Mouse (Mus musculus): ENCODE data around the gene Med24.

Med24 gene

GRCm38 (mm10) chr11:98765421-98766309 is 36.4 kb upstream of the Med24 start:
- DNase-seq = no peak

- no peak for DNase-seq
Measured at GRCm38 (mm10) chr11:98764746-98765145, 35.5 kb upstream of the Med24 start.

- DNase-seq = no peak
Measured at GRCm38 (mm10) chr11:98764091-98764490, 34.9 kb upstream of the Med24 start.

GRCm38 (mm10) chr11:98763502-98763861 is 34.2 kb upstream of the Med24 start:
- no peak for DNase-seq

GRCm38 (mm10) chr11:98762756-98763501 is 33.7 kb upstream of the Med24 start:
- DNase-seq = peak; percentile 22

- DNase-seq = no peak
Measured at GRCm38 (mm10) chr11:98761939-98762338, 32.7 kb upstream of the Med24 start.

- DNase-seq = no peak
Measured at GRCm38 (mm10) chr11:98756711-98757110, 27.5 kb upstream of the Med24 start.

- DNase-seq = no peak
Measured at GRCm38 (mm10) chr11:98755726-98756380, 26.6 kb upstream of the Med24 start.

GRCm38 (mm10) chr11:98754621-98755181 is 25.5 kb upstream of the Med24 start:
- peak; percentile 74 for DNase-seq

- DNase-seq = no peak
Measured at GRCm38 (mm10) chr11:98754151-98754620, 25.0 kb upstream of the Med24 start.

GRCm38 (mm10) chr11:98753264-98753663 is 24.0 kb upstream of the Med24 start:
- no peak for DNase-seq

- DNase-seq = no peak
Measured at GRCm38 (mm10) chr11:98752562-98753140, 23.4 kb upstream of the Med24 start.

GRCm38 (mm10) chr11:98751221-98751782 is 22.1 kb upstream of the Med24 start:
- no peak for DNase-seq

- peak; percentile 89 for DNase-seq
Measured at GRCm38 (mm10) chr11:98750351-98751201, 21.3 kb upstream of the Med24 start.

GRCm38 (mm10) chr11:98749716-98750115 is 20.5 kb upstream of the Med24 start:
- peak; percentile 75 for DNase-seq

- DNase-seq = peak; percentile 49
Measured at GRCm38 (mm10) chr11:98748506-98749416, 19.5 kb upstream of the Med24 start.

GRCm38 (mm10) chr11:98747804-98748505 is 18.7 kb upstream of the Med24 start:
- DNase-seq = peak; percentile 28

GRCm38 (mm10) chr11:98746855-98747693 is 17.8 kb upstream of the Med24 start:
- DNase-seq = peak; percentile 91

Measured in right cerebral cortex, postnatal 14 days (tissue).